Mouse (Mus musculus) hindbrain, postnatal 0 days (tissue): Measurements from ENCODE around the gene Rft1. TPM values are rescaled to one million over a fixed set of nuclear protein-coding genes. Genes with fewer than 3 reads are reported as not detected.

ENCODE experiments used
- ATAC-seq: fragments of 200-750 bp; cut with Nextera tagmentation; 2 replicates; pipeline ENCODE4 v1.8.0; 2017; ENCODE audit warnings: mild to moderate bottlenecking, moderate TSS enrichment, moderate library complexity
- DNase-seq: peaks from one replicate; pipeline ENCODE4 v3.0.0-alpha.2; 2015; ENCODE audit warnings: low spot score
- H3K27ac ChIP-seq: fragments of 300-500 bp; sonication (generic); 2 replicates; pipeline ENCODE4 v1.5.1; 2014; ENCODE audit warnings: mild to moderate bottlenecking
- H3K27me3 ChIP-seq: fragments of 300-500 bp; sonication (generic); 2 replicates; pipeline ENCODE4 v1.6.1; 2014; ENCODE audit warnings: low read length, mixed read lengths; ENCODE audit not compliant: insufficient read depth
- H3K36me3 ChIP-seq: fragments of 300-500 bp; sonication (generic); 2 replicates; pipeline ENCODE4 v1.6.1; 2014; ENCODE audit warnings: low read length, mixed read lengths; ENCODE audit not compliant: insufficient read depth
- H3K4me1 ChIP-seq: fragments of 300-500 bp; sonication (generic); 2 replicates; pipeline ENCODE4 v1.6.1; 2014; ENCODE audit warnings: antibody characterized with exemption, low read length, mixed read lengths; ENCODE audit not compliant: insufficient read depth
- H3K4me2 ChIP-seq: fragments of 300-500 bp; sonication (generic); 2 replicates; pipeline ENCODE4 v1.6.1; 2014; ENCODE audit warnings: low read depth, mild to moderate bottlenecking, low read length, moderate library complexity, mixed read lengths
- H3K4me3 ChIP-seq: fragments of 300-500 bp; sonication (generic); 2 replicates; pipeline ENCODE4 v1.5.1; 2014; ENCODE audit warnings: low read length
- H3K9ac ChIP-seq: fragments of 300-500 bp; sonication (generic); replicated peaks from 2 replicates; pipeline ENCODE4 v1.6.1; 2014; ENCODE audit warnings: mild to moderate bottlenecking, low read length, moderate library complexity, mixed read lengths
- H3K9me3 ChIP-seq: fragments of 300-500 bp; sonication (generic); 2 replicates; pipeline ENCODE4 v1.6.1; 2016; ENCODE audit warnings: low read length, mixed read lengths
- CTCF ChIP-seq: IDR thresholded peaks from 2 replicates; pipeline ENCODE4 v1.5.1; 2016; ENCODE audit warnings: antibody characterized with exemption, control low read depth, low read depth
- WGBS: fragments of 180-500 bp; shearing (Covaris S2); extraction: QIAGEN DNeasy Blood & Tissue Kit; methylation state at CpG from one replicate; pipeline ENCODE4 v1.1.7; 2014; 5-methylcytosine and 5-hydroxymethylcytosine counted together
- polyA plus RNA-seq: library from polyadenylated mRNA; unstranded; fragments of >200 nt; fragmentation: Nextera tagmentation; extraction: Ambion mirVana; gene quantifications from 2 replicates; pipeline ENCODE4 v1.2.1, GENCODE M21; 2015
- total RNA-seq: library from RNA; depleted of rRNA; stranded (reverse); fragments of >200 nt; gene quantifications from 2 replicates; pipeline ENCODE4 v1.2.3, GENCODE M21; 2014; rRNA removed

Gene Rft1
- total RNA-seq (11.4 and 18.2 TPM in 2 replicates), polyA plus RNA-seq (10.0 and 10.1 TPM in 2 replicates)

DNA sequence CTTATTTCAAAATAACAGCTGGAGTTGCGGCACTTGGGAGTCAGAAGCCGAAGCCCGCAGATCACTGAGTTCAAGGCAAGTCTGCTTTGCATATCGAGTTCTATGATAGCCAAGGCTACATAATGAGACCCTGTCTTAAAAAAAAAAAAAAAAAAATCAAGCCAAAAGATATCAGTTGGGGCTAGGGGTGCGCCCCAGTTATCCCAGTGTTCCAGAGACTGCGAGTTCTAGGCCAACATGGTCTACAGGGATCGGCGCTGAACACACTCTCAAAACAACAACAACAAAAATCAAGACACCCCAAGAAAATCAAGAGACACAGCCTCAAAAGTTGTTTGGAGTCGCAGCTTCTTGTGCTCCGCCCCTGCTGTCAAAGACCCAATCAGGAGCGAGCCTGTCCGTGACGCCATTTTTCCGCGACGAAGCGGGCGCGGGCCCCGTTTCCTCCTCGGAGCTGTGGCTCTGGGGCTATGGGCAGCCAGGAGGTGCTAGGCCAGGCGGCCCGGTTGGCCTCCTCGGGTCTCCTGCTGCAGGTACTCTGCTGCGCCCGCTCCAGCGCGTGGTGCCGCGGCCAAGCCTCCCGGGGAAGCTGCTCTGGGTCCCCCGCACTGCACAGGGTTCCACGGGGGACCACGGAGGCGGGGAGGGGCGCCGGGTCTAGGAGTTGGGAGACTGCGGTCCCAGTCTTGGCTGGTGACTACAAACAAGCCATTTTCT is at the start of gene Rft1:
Gene Rft1, plus strand, starts transcription at position 418 of the 717 bp plus-strand sequence.
- WGBS = 2% methylated on average over 38 of the region's 38 CpGs
- DNase-seq (peak; percentile 98), ATAC-seq (peak; percentile 95)
- peak within 1 kb of the TSS; percentile 75 for H3K4me2 ChIP-seq
- H3K27ac ChIP-seq = peak within 1 kb of the TSS; percentile 94
- H3K36me3 ChIP-seq = no peaks in the 10 kb centered on the region
- H3K4me3 ChIP-seq = peak within 1 kb of the TSS; percentile 98
- peak within 1 kb of the TSS; percentile 96 for H3K9ac ChIP-seq
- H3K27me3 ChIP-seq = no peaks in the 10 kb centered on the region
- no peaks in the 10 kb centered on the region for H3K9me3 ChIP-seq
- TF ChIP-seq CTCF = peak; percentile 18; the same call in 1 of the 2 replicates
- H3K4me1 ChIP-seq = peaks cover 4% of the 10 kb centered on the region; the same call in 1 of the 2 replicates

DNA sequence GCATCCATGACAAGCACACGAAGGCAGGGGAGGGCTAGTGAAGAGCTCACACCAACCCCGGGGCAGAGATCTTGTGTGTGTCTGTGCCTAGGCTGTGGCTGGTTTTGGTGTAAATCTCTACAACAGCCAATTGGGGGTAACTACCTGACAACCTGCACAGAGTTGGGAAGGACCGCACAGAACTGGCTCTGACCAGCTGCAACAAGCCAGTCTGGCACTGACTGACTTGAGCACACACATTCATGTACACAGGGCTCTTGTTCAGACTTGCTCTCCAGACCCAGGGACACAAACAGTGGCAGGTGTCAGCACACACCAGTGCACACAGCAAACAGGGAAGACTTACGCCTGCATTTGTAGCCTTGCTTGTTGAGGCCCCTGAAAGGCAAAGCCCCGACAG is 47.3 kb upstream of the Rft1 start:
- Histone ChIP-seq H3K4me2 (no peak overlapping the region), H3K27me3 (no peaks in the 10 kb centered on the region), H3K9ac (no peak overlapping the region), H3K27ac (no peak overlapping the region), H3K36me3 (no peaks in the 10 kb centered on the region), H3K9me3 (no peaks in the 10 kb centered on the region), H3K4me1 (no peaks in the 10 kb centered on the region), H3K4me3 (no peak overlapping the region)
- 90% methylated on average over 5 of the region's 5 CpGs for WGBS
- ATAC-seq (no peak), DNase-seq (no peak)
- no peak for TF ChIP-seq CTCF

DNA sequence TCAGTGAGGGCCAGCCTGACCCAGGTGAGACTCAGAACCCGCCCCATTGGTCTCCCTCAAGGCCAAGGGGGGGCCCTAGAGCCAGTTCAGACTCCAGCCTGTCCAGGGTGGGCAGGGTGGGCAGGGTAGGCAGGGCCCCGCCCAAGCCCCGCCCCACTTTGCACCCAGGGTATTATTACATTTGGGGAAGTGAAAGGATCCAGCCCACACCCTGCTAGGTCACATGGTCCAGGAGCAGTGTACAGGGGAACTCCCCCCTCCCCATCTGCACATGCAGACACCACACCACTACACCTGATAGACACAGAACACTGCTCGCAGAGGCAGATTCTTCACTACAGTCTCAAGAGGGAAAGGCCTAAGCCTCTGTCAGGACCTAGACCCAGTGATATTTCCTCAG is 46.5 kb upstream of the Rft1 start:
- H3K4me3 ChIP-seq = no peak overlapping the region
- no peak overlapping the region for H3K9ac ChIP-seq
- WGBS = 84% methylated on average over 4 of the region's 4 CpGs
- no peak overlapping the region for H3K27ac ChIP-seq
- TF ChIP-seq CTCF = no peak
- H3K36me3 ChIP-seq = no peaks in the 10 kb centered on the region
- DNase-seq (no peak), ATAC-seq (0 out of 2 replicates have a peak, but pooled peaks have one; percentile 31)
- H3K4me2 ChIP-seq = no peak overlapping the region
- no peaks in the 10 kb centered on the region for H3K27me3 ChIP-seq
- H3K9me3 ChIP-seq = no peaks in the 10 kb centered on the region
- H3K4me1 ChIP-seq = no peaks in the 10 kb centered on the region

DNA sequence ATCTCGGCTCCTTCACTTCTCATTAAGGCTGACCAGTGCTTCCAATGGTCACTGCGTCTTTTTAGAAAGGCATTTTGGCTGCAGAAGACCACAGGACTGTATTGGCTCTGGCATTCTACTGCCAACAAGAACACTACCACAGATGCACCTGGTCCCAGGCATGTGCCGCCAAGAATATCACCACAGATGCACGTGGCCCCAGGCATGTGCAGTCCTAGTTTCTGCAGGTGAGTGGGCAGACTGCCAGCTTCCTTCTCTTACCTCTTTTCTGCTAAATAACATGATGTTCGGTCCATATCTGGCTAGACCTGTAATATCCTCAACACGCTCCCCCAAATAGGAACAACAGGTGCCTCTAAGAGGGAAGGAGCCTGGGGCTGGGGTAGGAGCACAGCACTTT is 46.0 kb upstream of the Rft1 start:
- no peak for ATAC-seq
- no peak for DNase-seq
- Histone ChIP-seq H3K36me3 (no peaks in the 10 kb centered on the region), H3K4me3 (no peak overlapping the region), H3K9me3 (no peaks in the 10 kb centered on the region), H3K27me3 (no peaks in the 10 kb centered on the region), H3K4me2 (no peak overlapping the region), H3K4me1 (no peaks in the 10 kb centered on the region), H3K27ac (no peak overlapping the region), H3K9ac (no peak overlapping the region)
- 81% methylated on average over 6 of the region's 6 CpGs for WGBS
- no peak for TF ChIP-seq CTCF

DNA sequence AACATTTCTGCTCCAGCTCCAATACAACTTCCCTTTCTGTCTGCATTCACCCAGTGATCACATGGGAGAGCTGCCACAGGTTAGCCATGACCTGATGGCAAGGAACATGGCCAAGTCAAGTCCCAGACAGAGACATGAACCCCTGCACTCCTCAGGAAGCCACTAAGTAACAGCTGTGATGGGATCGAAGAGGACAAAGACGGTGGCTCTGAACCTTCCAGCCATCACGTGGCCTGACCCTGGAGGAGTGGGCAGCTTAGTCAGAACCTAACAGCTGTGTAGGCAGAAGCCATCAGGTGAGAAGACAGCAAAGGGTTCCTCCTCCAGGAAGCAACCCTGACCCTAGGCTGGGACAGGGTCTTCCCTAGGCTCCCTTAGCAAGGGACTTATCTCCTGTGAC is 44.7 kb upstream of the Rft1 start:
- Histone ChIP-seq H3K36me3 (no peaks in the 10 kb centered on the region), H3K9me3 (no peaks in the 10 kb centered on the region), H3K27ac (no peak overlapping the region), H3K9ac (no peak overlapping the region), H3K4me1 (no peaks in the 10 kb centered on the region), H3K27me3 (no peaks in the 10 kb centered on the region), H3K4me2 (no peak overlapping the region), H3K4me3 (no peak overlapping the region)
- 79% methylated on average over 3 of the region's 3 CpGs for WGBS
- no peak for TF ChIP-seq CTCF
- DNase-seq (no peak), ATAC-seq (no peak)

DNA sequence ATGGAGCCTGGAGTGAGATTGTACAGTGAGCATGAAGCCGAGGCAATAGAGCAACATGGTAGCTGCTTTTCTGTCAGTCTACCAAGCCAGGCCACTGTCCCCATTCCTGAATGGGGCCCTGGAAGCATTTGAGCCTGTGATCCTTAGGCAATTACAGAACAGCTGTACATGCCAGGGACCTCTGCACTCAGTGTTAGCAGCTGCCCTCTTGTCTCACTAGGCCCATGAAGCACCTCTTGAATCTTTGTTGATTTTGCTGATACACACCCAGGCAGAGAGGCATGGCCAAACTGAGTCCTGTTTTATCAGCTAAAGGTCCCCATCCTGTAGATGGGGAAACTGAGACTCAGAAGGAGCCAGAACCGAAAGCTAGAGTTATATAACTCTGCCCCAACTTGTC is 43.9 kb upstream of the Rft1 start:
- no peak for ATAC-seq
- Histone ChIP-seq H3K27me3 (no peaks in the 10 kb centered on the region), H3K9me3 (no peaks in the 10 kb centered on the region), H3K27ac (no peak overlapping the region), H3K9ac (no peak overlapping the region), H3K4me1 (no peaks in the 10 kb centered on the region), H3K4me2 (no peak overlapping the region), H3K4me3 (no peak overlapping the region), H3K36me3 (no peaks in the 10 kb centered on the region)
- DNase-seq = no peak
- no peak for TF ChIP-seq CTCF
- 82% methylated on average over 2 of the region's 2 CpGs for whole genome bisulfite sequencing

DNA sequence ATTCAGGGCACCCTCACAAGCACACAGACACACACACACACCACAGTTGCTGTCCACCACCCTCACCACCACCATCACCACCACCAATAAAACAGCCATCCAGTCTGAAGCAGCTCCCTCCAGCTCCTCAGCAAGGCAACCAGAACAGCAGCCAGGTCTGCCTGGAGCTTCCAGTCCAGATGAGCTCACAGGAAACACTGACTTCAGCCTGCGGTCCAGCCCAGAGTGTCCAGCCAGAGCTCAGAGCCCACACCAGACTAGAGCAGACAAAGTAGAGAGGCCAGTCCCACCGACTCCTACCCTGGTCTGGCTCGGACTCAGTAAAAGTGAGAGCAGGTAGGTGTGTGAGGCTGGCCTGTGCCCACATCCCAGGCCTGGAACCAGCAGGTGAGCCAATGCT is 43.2 kb upstream of the Rft1 start:
- H3K4me3 ChIP-seq = no peak overlapping the region
- no peak overlapping the region for H3K27ac ChIP-seq
- no peaks in the 10 kb centered on the region for H3K9me3 ChIP-seq
- H3K36me3 ChIP-seq = no peaks in the 10 kb centered on the region
- no peaks in the 10 kb centered on the region for H3K27me3 ChIP-seq
- H3K4me1 ChIP-seq = no peaks in the 10 kb centered on the region
- DNase-seq = no peak
- ATAC-seq = no peak
- H3K9ac ChIP-seq = no peak overlapping the region
- TF ChIP-seq CTCF = no peak
- no peak overlapping the region for H3K4me2 ChIP-seq
- 78% methylated on average over 3 of the region's 3 CpGs for WGBS
